Mouse (Mus musculus) forebrain, postnatal 0 days (tissue): ENCODE measurements around the gene Dnm3. TPM values are rescaled to one million over a fixed set of nuclear protein-coding genes. Genes with fewer than 3 reads are reported as not detected.

ENCODE experiments used
- ATAC-seq: fragments of 200-750 bp; cut with Nextera tagmentation; 2 replicates; pipeline ENCODE4 v1.8.0; 2017; ENCODE audit warnings: mild to moderate bottlenecking, moderate library complexity
- DNase-seq: peaks from one replicate; pipeline ENCODE4 v3.0.0-alpha.2; 2015
- H3K27ac ChIP-seq: fragments of 300-500 bp; sonication (generic); 2 replicates; pipeline ENCODE4 v1.5.1; 2014; ENCODE audit warnings: low read depth, mild to moderate bottlenecking, antibody characterized with exemption, low read length, moderate library complexity, mixed read lengths
- H3K27me3 ChIP-seq: fragments of 300-500 bp; sonication (generic); 2 replicates; pipeline ENCODE4 v1.6.1; 2014; ENCODE audit warnings: mild to moderate bottlenecking, low read length, mixed read lengths; ENCODE audit not compliant: insufficient read depth
- H3K36me3 ChIP-seq: fragments of 300-500 bp; sonication (generic); 2 replicates; pipeline ENCODE4 v1.6.1; 2014; ENCODE audit warnings: mild to moderate bottlenecking, moderate library complexity; ENCODE audit not compliant: insufficient read depth
- H3K4me1 ChIP-seq: fragments of 300-500 bp; sonication (generic); 2 replicates; pipeline ENCODE4 v1.6.1; 2014; ENCODE audit warnings: antibody characterized with exemption; ENCODE audit not compliant: insufficient read depth
- H3K4me2 ChIP-seq: fragments of 300-500 bp; sonication (generic); 2 replicates; pipeline ENCODE4 v1.6.1; 2014; ENCODE audit warnings: low read depth, mild to moderate bottlenecking, moderate library complexity
- H3K4me3 ChIP-seq: fragments of 300-500 bp; sonication (generic); 2 replicates; pipeline ENCODE4 v1.5.1; 2014; ENCODE audit warnings: low read depth, low read length, mixed read lengths
- H3K9ac ChIP-seq: fragments of 300-500 bp; sonication (generic); 2 replicates; pipeline ENCODE4 v1.6.1; 2014; ENCODE audit warnings: mild to moderate bottlenecking
- H3K9me3 ChIP-seq: fragments of 300-500 bp; sonication (generic); 2 replicates; pipeline ENCODE4 v1.6.1; 2016; ENCODE audit warnings: low read length
- CTCF ChIP-seq: sonication (generic); IDR thresholded peaks from 2 replicates; pipeline ENCODE4 v1.5.1; 2016; ENCODE audit warnings: antibody characterized with exemption, control low read depth, low read depth
- WGBS: fragments of 180-500 bp; shearing (Covaris S2); extraction: QIAGEN DNeasy Blood & Tissue Kit; methylation state at CpG from one replicate; pipeline ENCODE4 v1.1.7; 2014; 5-methylcytosine and 5-hydroxymethylcytosine counted together
- polyA plus RNA-seq: library from polyadenylated mRNA; unstranded; fragments of >200 nt; fragmentation: Nextera tagmentation; extraction: Ambion mirVana; gene quantifications from 2 replicates; pipeline ENCODE4 v1.2.1, GENCODE M21; 2015
- total RNA-seq: library from RNA; depleted of rRNA; stranded (reverse); fragments of >200 nt; gene quantifications from 2 replicates; pipeline ENCODE4 v1.2.3, GENCODE M21; 2014

Gene Dnm3
- total and polyA plus RNA-seq, 2 experiments from 2014 or later: 45.3 to 74.4 TPM

DNA sequence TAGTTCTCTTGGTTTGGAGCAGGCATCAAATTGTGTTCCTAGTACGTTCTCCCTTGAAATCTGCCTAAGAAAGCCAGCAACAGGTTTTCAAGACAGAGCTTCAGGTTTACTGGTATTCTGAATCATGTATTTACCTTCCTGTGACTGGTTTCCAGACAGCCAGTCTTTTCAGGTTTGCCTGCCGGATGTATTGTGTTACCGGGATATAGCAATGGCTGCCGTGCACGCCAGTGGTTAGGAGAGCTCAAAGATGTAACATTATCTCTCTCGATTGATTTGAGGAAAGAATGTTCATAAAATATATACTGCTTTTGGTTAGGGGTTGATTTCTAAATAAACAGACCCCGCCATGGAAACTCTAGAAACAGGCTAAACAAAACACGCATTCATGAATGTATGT is 264.8 kb downstream of the Dnm3 start:
- H3K27me3 ChIP-seq: no peaks in the 10 kb centered on the region

GRCm38 (mm10) chr1:162210529-162210928 is 267.3 kb downstream of the Dnm3 start:
- ATAC-seq (no peak), DNase-seq (no peak)
- TF ChIP-seq CTCF: no peak
- 0 out of 2 replicates have a peak, but pooled peaks cover 8% of the 10 kb centered on the region for H3K4me1 ChIP-seq
- WGBS: 44% methylated on average over 2 of the region's 2 CpGs
- no peak overlapping the region for H3K4me2 ChIP-seq
- H3K4me3 ChIP-seq: no peak overlapping the region
- H3K27me3 ChIP-seq: no peaks in the 10 kb centered on the region
- no peaks in the 10 kb centered on the region for H3K36me3 ChIP-seq
- no peak overlapping the region for H3K9ac ChIP-seq
- H3K27ac ChIP-seq: no peak overlapping the region
- H3K9me3 ChIP-seq: no peaks in the 10 kb centered on the region

More for the DNA sequence above, 264.8 kb downstream of the Dnm3 start:
- Histone ChIP-seq H3K9ac (no peak overlapping the region), H3K36me3 (no peaks in the 10 kb centered on the region), H3K27ac (no peak overlapping the region), H3K4me2 (no peak overlapping the region), H3K4me3 (no peak overlapping the region), H3K9me3 (no peaks in the 10 kb centered on the region), H3K4me1 (0 out of 2 replicates have a peak, but pooled peaks cover 8% of the 10 kb centered on the region)
- ATAC-seq: no peak
- DNase-seq: no peak
- WGBS: 93% methylated on average over 8 of the region's 8 CpGs
- no peak for TF ChIP-seq CTCF

- TF ChIP-seq CTCF: no peak
- Histone ChIP-seq H3K9me3 (no peaks in the 10 kb centered on the region), H3K4me2 (no peak overlapping the region), H3K4me1 (0 out of 2 replicates have a peak, but pooled peaks cover 8% of the 10 kb centered on the region), H3K27ac (peak overlapping the region; percentile 35; the same call in 1 of the 2 replicates), H3K36me3 (no peaks in the 10 kb centered on the region), H3K27me3 (no peaks in the 10 kb centered on the region), H3K9ac (no peak overlapping the region), H3K4me3 (no peak overlapping the region)
- WGBS: 17% methylated on average over 10 of the region's 10 CpGs
- ATAC-seq (peak; percentile 53), DNase-seq (no peak)
Measured at GRCm38 (mm10) chr1:162209487-162210149, 268.2 kb downstream of the Dnm3 start.

GRCm38 (mm10) chr1:162209010-162209409 is 268.8 kb downstream of the Dnm3 start:
- Histone ChIP-seq H3K27me3 (no peaks in the 10 kb centered on the region), H3K4me1 (0 out of 2 replicates have a peak, but pooled peaks cover 8% of the 10 kb centered on the region), H3K36me3 (no peaks in the 10 kb centered on the region), H3K27ac (no peak overlapping the region), H3K4me2 (no peak overlapping the region), H3K9me3 (no peaks in the 10 kb centered on the region), H3K4me3 (no peak overlapping the region), H3K9ac (no peak overlapping the region)
- 84% methylated on average over 9 of the region's 9 CpGs for WGBS
- ATAC-seq (no peak), DNase-seq (no peak)
- no peak for TF ChIP-seq CTCF

DNA sequence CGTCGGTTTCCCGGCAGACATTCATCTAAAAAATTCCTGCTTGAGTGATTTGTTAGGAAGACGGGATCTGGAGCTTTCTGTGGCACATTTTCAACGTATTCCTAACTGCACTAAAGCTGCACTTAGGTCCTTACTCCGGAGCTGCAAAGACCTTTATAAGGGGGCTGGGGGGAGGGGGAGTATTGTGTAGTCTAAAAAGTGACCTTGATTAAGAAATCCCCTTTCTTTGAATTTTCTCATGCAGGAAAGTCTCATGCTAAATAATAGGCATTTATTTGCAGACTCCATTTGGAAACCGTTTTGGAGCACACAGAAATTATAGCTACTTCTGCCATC is 270.2 kb downstream of the Dnm3 start:
- no peak overlapping the region for H3K27ac ChIP-seq
- DNase-seq (no peak), ATAC-seq (no peak)
- 0 out of 2 replicates have a peak, but pooled peaks cover 8% of the 10 kb centered on the region for H3K4me1 ChIP-seq
- no peak overlapping the region for H3K4me3 ChIP-seq
- H3K9ac ChIP-seq: no peak overlapping the region
- 22% methylated on average over 7 of the region's 7 CpGs for WGBS
- H3K27me3 ChIP-seq: no peaks in the 10 kb centered on the region
- H3K9me3 ChIP-seq: no peaks in the 10 kb centered on the region
- H3K36me3 ChIP-seq: no peaks in the 10 kb centered on the region
- no peak for TF ChIP-seq CTCF
- no peak overlapping the region for H3K4me2 ChIP-seq

DNA sequence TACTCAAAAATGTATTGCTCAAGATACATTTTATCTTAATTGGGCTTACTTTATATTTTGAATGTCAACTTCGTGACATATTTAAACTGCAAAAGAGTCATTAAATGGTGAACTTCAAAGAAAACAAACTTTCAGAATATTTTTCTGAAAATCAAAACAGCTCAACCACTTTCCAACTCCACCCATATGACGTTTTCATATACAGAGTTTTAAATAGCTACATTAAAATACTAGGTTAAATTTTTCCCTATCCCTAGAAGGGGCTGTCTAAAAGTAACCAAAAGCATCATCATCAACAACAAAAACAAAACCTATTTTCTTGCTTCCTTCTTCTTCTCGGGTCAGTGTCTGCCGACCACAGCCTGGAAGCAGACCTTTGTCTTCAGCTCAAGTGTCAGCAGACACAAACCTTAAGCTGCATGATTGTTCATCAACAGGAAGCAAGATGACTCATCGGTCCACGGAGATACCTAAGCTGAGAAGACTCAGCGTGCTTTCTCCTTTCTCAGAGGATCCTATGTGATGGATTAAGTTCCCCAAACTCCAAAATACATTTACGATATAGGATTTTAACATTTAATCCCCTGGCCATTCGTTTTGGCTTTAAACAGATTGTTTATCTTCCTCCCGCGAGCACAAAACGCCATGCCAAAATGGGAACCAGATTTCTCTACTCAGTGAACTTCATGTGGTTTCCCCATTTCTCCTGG is 270.7 kb downstream of the Dnm3 start:
- H3K4me2 ChIP-seq: no peak overlapping the region

More for the DNA sequence above, 270.7 kb downstream of the Dnm3 start:
- H3K9ac ChIP-seq: no peak overlapping the region
- no peak for ATAC-seq
- TF ChIP-seq CTCF: no peak
- no peak overlapping the region for H3K27ac ChIP-seq
- DNase-seq: no peak
- H3K4me1 ChIP-seq: 0 out of 2 replicates have a peak, but pooled peaks cover 8% of the 10 kb centered on the region
- WGBS: 63% methylated on average over 12 of the region's 12 CpGs
- no peaks in the 10 kb centered on the region for H3K9me3 ChIP-seq
- H3K4me3 ChIP-seq: no peak overlapping the region
- no peaks in the 10 kb centered on the region for H3K36me3 ChIP-seq
- no peaks in the 10 kb centered on the region for H3K27me3 ChIP-seq
